Mouse (Mus musculus) G1E (cell line): ENCODE data around the gene Inpp5d.

Experiments used
- CTCF ChIP-seq: IDR thresholded peaks from 2 replicates; pipeline ENCODE4 v1.5.1; 2012; ENCODE audit warnings: low read depth, low read length, inconsistent platforms, mixed read lengths
- GATA1 ChIP-seq: IDR thresholded peaks from 2 replicates; pipeline ENCODE4 v1.6.1; 2012; ENCODE audit warnings: borderline replicate concordance, low read length, inconsistent platforms, mixed read lengths
- GATA2 ChIP-seq: IDR thresholded peaks from 2 replicates; pipeline ENCODE4 v1.6.1; 2012; ENCODE audit warnings: low read depth, low read length, inconsistent platforms, borderline replicate concordance
- POLR2AphosphoS5 ChIP-seq: IDR thresholded peaks from 2 replicates; pipeline ENCODE4 v1.6.1; 2012; ENCODE audit warnings: low read depth, low read length, inconsistent platforms; ENCODE audit not compliant: insufficient replicate concordance

GRCm38 (mm10) chr1:87631584-87631983 lies 11.5 kb downstream of the Inpp5d start:
- TF ChIP-seq CTCF = no peak
- TF ChIP-seq POLR2AphosphoS5 = no peak
- peak; percentile 78; the same call in 1 of the 2 replicates for TF ChIP-seq GATA2
- TF ChIP-seq GATA1 = no peak
